Mouse (Mus musculus) kidney, postnatal 36 days (tissue): Measurements from ENCODE around the gene Nrbp1.

Experiments
- DNase-seq, 2 experiments: peaks; one replicate each; pipeline ENCODE4 v3.0.0; 2021 to 2022; ENCODE audit warnings: mixed read lengths in 2 of 2

Gene Nrbp1

DNA sequence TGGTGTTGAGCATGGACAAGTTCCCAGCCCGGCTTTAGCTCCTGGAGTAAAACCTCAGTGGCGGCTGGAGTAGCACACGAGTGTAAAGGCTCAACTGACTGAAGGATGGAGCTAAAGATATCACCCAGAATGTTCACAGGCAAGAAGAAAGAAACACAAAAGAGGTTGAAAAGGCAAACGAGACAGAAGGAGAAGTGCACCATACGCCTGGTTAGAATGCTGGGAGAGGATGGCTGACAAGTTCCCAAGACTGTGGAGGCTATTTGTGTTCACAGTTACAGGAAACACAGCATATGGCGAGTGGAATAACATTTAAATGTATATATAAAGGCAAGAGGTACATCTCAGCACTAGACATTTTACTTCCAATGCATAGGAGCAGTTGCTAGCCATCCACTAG is 32.4 kb downstream of the Nrbp1 start:
- DNase-seq = no peak

DNA sequence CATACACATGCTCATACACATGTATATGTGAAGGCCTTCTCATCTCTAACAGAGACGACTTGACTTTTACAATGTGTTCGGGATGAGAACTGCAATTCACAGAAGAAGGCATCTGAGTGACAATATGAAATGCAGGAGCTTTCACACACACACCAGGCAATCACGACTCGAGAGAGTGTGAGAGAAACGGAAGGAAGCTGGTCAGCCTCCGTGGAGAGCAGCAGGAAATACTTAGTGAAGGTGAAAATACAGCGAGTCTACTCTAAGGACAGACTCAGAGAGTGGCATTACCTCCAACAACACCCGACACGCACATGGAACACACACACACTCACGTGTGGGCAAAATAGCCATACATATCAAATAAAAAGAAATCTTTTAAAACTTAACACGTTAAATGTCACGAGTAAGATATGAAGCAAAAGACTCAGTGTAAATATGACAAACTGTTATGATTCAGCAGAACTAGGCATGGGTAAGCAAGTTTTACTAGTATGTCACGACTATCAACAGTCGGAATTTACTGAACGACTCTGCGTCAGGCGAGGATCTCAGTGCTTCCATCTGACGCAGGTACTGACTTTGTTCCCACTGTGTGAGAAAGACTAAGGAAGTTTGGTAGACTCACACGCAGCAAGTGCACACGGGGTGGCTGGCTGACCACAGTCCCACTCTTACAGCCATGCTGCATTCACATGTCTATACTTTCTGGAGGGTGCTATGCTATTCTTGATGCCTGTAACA is 38.8 kb downstream of the Nrbp1 start:
- no peak for DNase-seq

DNA sequence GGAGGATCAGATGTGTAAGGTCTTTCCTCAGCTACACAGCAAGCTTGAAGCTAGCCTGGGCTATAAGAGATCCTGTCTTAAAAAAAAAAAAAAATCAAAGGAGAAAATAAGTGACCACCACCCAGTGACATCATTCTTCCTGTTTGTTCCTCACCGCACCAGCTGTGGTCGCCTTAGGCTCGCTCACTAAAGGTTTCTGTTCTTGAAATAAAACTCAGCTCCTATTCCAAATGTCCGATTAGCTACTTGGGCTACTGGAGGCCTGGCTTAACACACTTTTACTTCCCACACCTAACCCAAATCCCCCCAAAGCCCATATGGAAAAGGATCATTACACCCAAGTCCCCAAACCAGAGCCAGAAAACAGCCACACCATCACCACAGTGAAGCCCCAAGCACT is 47.6 kb downstream of the Nrbp1 start:
- no peak for DNase-seq

GRCm38 (mm10) chr5:31288655-31289054 is 48.0 kb downstream of the Nrbp1 start:
- no peak for DNase-seq

DNA sequence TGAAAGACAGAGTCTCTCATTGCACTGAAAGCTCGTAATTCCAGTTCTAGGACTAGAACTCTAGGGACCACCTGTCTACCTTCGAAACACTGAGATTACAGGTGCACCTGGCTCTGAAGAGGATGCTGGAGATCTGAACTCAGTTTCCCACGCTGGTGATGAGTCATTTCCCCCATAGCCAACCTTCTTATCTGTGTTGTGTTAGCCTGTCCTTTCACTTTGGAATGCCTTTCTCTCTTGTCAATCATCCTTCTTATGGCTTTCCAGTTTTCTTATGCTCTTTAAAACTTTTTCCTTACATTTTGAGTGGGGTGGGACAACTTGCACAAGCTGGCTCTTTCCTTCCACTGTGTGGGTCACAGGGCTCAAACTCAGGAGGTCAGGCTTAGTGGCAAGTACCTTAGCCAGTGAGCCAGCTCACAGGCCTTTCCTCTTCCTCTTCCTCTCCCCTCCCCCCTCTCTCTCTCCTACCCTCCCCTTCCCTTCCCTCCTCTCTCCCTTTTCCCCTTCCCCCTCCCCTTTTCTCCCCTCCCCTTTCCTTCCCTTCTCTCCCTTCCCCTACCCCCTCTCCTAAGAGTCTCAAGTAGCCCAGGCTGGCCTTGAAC is 49.1 kb downstream of the Nrbp1 start:
- no peak for DNase-seq

DNA sequence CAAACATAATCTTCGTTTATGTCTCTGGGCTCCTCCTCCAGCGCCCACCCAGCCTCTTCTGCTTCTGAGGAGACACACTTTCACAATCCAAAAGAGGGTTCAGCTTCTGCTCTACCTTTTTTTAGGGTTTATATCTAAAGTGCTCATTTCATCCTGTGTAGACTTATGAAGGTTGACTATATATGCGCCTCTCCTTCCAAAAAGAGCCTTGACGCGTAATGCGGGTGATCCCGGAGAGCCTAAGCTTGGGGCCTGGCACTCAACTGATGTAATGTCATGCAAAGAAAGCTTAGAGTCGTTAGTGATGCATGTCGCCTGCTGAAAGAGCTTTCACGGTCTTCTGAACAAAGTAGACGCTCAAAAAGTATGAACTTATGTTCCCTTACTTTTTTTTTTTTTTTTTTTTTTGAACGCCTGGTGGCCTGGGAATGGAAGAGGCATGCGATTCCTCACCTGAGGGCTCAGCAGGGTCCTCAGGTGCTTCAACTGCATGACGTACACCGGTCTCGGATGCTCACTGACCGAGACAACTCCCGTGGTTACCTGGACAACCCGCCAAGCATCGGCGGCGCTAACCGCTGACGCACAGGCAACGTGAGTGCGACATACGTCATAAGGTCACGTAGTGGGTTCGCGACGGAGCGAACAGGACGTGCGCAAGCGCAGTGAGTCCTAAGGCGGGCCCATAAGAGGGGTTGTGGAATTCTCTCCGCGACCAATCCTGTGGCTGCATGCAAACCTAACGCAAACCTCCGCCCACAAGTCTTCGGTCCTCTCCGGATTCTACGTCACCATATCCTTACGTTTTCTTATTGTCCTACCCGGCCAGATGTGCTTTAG is 50.1 kb downstream of the Nrbp1 start, which contains the start of gene Ift172:
TSS of gene Ift172 (minus strand) at position 596 of the 840 bp plus-strand sequence.
- DNase-seq = peak; percentile 98

DNA sequence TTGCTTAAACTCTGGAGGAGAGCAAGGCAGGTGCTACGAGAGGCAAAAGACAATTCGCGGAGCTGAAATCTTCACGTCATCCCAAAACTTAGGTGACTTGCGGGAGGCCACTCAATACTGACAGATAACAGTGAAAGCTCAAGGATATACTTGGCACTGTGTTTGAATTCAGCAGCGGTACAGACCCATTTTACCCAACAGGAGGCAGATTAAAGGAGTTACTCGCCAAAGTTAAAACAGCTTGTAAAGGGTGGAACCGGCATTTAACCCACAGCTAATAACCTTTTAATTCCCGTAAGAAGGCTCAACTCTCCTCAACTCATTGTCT is 50.7 kb downstream of the Nrbp1 start:
- DNase-seq = no peak

- peak in 1 of 2 experiments; percentile 11 for DNase-seq
Measured at GRCm38 (mm10) chr5:31294964-31295605, 54.4 kb downstream of the Nrbp1 start.

DNA sequence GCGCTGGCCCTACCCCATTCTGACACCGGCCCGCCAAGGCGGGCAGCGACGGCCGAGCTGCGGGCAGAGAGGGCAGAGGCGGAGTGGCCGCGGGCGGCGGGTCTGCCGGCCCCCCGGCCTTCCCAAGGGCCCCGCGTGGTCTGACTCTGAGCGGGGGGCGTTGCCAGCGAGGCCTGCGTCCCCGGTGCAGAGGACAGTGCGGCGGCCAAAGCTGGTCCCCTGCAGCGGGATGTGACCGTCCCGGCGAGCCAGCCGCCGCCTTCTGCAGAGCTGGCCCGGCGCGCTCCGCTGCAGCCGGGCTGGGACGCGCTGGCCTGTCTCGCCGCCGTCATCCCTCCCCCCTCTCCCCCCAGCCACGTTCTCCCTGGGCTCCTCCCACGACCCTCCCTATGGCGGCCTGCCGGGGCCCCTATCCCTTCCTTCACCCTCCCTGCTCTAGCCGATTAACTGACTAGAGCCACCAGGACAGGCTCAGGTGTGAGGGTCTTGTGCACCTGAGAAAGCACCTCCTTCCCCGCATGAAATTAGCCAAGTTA is 55.0 kb downstream of the Nrbp1 start, which contains the start of gene Fndc4:
TSS of gene Fndc4 (minus strand) at position 475 of the 536 bp plus-strand sequence.
- peak in 1 of 2 experiments; percentile 60 for DNase-seq

- DNase-seq = no peak
Measured at GRCm38 (mm10) chr5:31297047-31297757, 56.5 kb downstream of the Nrbp1 start, which contains the start of gene Gckr. Gene Gckr, plus strand, starts transcription at chr5:31297443.

- peak; percentile 20 to 44 for DNase-seq
Measured at GRCm38 (mm10) chr5:31297981-31298380, 57.3 kb downstream of the Nrbp1 start.

- DNase-seq = no peak
Measured at GRCm38 (mm10) chr5:31298486-31298885, 57.8 kb downstream of the Nrbp1 start.
